ENCODE assay signal across 8 mouse cellular contexts in the genomic region with DNA sequence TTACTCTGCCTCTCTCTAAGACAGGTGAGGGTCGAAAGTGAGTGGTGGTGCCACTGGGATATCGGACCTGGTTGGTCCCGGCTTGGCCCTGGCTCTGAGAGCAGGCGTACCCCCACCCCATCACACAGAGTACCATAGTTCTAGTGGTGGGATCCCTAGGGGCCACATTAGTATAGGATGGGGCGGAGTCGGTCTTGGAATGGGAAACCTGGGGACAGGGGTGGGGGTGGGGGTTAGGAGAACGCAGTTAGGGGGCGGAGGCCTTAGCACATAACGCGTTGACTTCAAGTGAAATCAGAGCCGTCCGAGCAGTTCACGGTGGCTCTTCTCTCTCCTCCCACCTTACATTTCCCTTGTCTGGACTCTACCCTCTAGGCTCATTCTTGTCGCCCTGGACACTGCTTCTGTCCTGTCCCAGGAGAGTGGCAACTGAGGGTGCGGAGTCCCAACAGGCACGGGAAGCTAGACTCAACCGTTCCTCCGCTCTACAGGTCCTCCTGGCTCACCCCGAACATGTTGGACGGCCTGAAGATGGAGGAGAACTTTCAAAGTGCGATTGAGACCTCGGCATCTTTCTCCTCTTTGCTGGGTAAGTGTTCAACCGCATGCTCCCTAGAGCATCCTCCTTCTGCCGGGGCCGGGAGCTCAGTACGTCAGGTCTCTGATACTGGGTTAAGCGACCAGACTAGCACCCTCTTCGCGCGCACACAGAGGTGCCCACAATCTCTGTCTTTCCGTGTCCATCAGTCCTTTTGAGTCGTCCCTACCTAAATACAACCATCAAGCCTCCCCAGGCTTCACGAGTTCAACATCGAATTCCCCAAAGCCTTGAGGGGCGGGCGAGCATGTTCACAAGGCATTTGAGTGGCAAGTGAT. TPM values are rescaled to one million over a fixed set of nuclear protein-coding genes. Genes with fewer than 3 reads are reported as not detected.
DNase-seq lines count a peak whose midpoint lies in the region; ATAC-seq and TF ChIP-seq lines count a peak whose summit lies in the region.

No protein-coding gene starts in this region.

- H3K36me3 ChIP-seq in lung, embryonic 14.5 days (ENCODE audit: insufficient read depth): no peaks in the 10 kb centered on the region
- H3K36me3 ChIP-seq in forebrain, embryonic 14.5 days (ENCODE audit: control insufficient read depth, insufficient read depth, low read length): no peaks in the 10 kb centered on the region
- no peaks in the 10 kb centered on the region for H3K36me3 ChIP-seq in limb, embryonic 15.5 days
- no peaks in the 10 kb centered on the region for H3K36me3 ChIP-seq in stomach, postnatal 0 days (ENCODE audit: control insufficient read depth, insufficient read depth, low read length)

- peak; percentile 5 for DNase-seq in lung, embryonic 14.5 days
- DNase-seq in lung, postnatal 4 days: no peak
- no peak for DNase-seq in forebrain, embryonic 14.5 days (ENCODE audit: low spot score)
- no peak for DNase-seq in stomach, postnatal 0 days (ENCODE audit: low spot score)
- no peak for DNase-seq in right cerebral cortex, postnatal 36 days (ENCODE audit: low spot score in 2 of 2)
- DNase-seq in spleen, adult 18-20 months: no peak
- no peak for DNase-seq in thymus, postnatal 0 days (ENCODE audit: low spot score)

- H3K4me3 ChIP-seq in lung, embryonic 14.5 days (ENCODE audit: low read depth, low read length): peak overlapping the region; percentile 46
- H3K4me3 ChIP-seq in forebrain, embryonic 14.5 days (ENCODE audit: low read depth, low read length): peak overlapping the region; percentile 39
- peak overlapping the region; percentile 53 for H3K4me3 ChIP-seq in limb, embryonic 15.5 days
- H3K4me3 ChIP-seq in stomach, postnatal 0 days (ENCODE audit: low read depth, low read length): peak overlapping the region; percentile 50

- under 1% methylated on average over 36 of the region's 36 CpGs for WGBS in lung, embryonic 14.5 days
- under 1% methylated on average over 36 of the region's 36 CpGs for WGBS in forebrain, embryonic 14.5 days
- 4% methylated on average over 36 of the region's 36 CpGs for WGBS in limb, embryonic 15.5 days
- WGBS in stomach, postnatal 0 days: 3% methylated on average over 36 of the region's 36 CpGs

- TF ChIP-seq CTCF in lung, embryonic 14.5 days (IDR thresholded peaks at IDR 0.05; ENCODE audit: low read depth): no peak
- no peak for TF ChIP-seq CTCF in stomach, postnatal 0 days (IDR thresholded peaks at IDR 0.05; ENCODE audit: low read depth)

- H3K27me3 ChIP-seq in lung, embryonic 14.5 days (ENCODE audit: insufficient read depth, low read length): peaks cover 86% of the 10 kb centered on the region
- peaks cover 70% of the 10 kb centered on the region for H3K27me3 ChIP-seq in forebrain, embryonic 14.5 days (replicated peaks; ENCODE audit: control insufficient read depth, insufficient read depth, low read length)
- H3K27me3 ChIP-seq in limb, embryonic 15.5 days: peaks cover 84% of the 10 kb centered on the region
- peaks cover 22% of the 10 kb centered on the region for H3K27me3 ChIP-seq in stomach, postnatal 0 days (ENCODE audit: control insufficient read depth, insufficient read depth, low read length)

- no peak overlapping the region for H3K27ac ChIP-seq in lung, embryonic 14.5 days (ENCODE audit: low read depth)
- peak overlapping the region; percentile 60; the same call in 1 of the 2 replicates for H3K27ac ChIP-seq in forebrain, embryonic 14.5 days (ENCODE audit: low read depth, low read length)
- H3K27ac ChIP-seq in limb, embryonic 15.5 days: no peak overlapping the region
- H3K27ac ChIP-seq in stomach, postnatal 0 days (replicated peaks): no peak overlapping the region

- no peak for TF ChIP-seq EP300 in stomach, postnatal 0 days (optimal IDR thresholded peaks at IDR 0.05)

- H3K9me3 ChIP-seq in lung, embryonic 14.5 days (ENCODE audit: low read depth, low read length): no peaks in the 10 kb centered on the region
- peaks cover 4% of the 10 kb centered on the region; the same call in 1 of the 2 replicates for H3K9me3 ChIP-seq in forebrain, embryonic 14.5 days (replicated peaks; ENCODE audit: control insufficient read depth, low read length)
- H3K9me3 ChIP-seq in limb, embryonic 15.5 days: no peaks in the 10 kb centered on the region
- H3K9me3 ChIP-seq in stomach, postnatal 0 days (ENCODE audit: control insufficient read depth, low read length): peaks cover 3% of the 10 kb centered on the region; the same call in 1 of the 2 replicates

- ATAC-seq in lung, embryonic 14.5 days (ENCODE audit: insufficient read depth): peak; percentile 61
- ATAC-seq in forebrain, embryonic 14.5 days: peak; percentile 49
- ATAC-seq in limb, embryonic 15.5 days (ENCODE audit: insufficient number of reproducible peaks, low FRiP score, low TSS enrichment, low read depth): 0 out of 2 replicates have a peak, but pooled peaks have one; percentile 25
- no peak for ATAC-seq in stomach, postnatal 0 days (ENCODE audit: low FRiP score, low TSS enrichment)

- peak overlapping the region; percentile 75 for H3K4me2 ChIP-seq in lung, embryonic 14.5 days
- H3K4me2 ChIP-seq in forebrain, embryonic 14.5 days (ENCODE audit: low read length): peak overlapping the region; percentile 70
- peak overlapping the region; percentile 97 for H3K4me2 ChIP-seq in limb, embryonic 15.5 days
- peak overlapping the region; percentile 84 for H3K4me2 ChIP-seq in stomach, postnatal 0 days (replicated peaks; ENCODE audit: low read depth)

- 0 out of 2 replicates have a peak, but pooled peaks cover 4% of the 10 kb centered on the region for H3K4me1 ChIP-seq in lung, embryonic 14.5 days (ENCODE audit: insufficient read depth)
- H3K4me1 ChIP-seq in forebrain, embryonic 14.5 days (ENCODE audit: control insufficient read depth, insufficient read depth, low read length): peaks cover 13% of the 10 kb centered on the region
- H3K4me1 ChIP-seq in limb, embryonic 15.5 days: peaks cover 32% of the 10 kb centered on the region
- H3K4me1 ChIP-seq in stomach, postnatal 0 days (replicated peaks; ENCODE audit: control insufficient read depth, insufficient read depth): no peaks in the 10 kb centered on the region; the same call in 1 of the 2 replicates

- 0 out of 2 replicates have a peak overlapping the region, but pooled peaks have one; percentile 34 for H3K9ac ChIP-seq in lung, embryonic 14.5 days
- no peak overlapping the region; the same call in 1 of the 2 replicates for H3K9ac ChIP-seq in forebrain, embryonic 14.5 days (ENCODE audit: low read length)
- 0 out of 2 replicates have a peak overlapping the region, but pooled peaks have one; percentile 26 for H3K9ac ChIP-seq in limb, embryonic 15.5 days
- H3K9ac ChIP-seq in stomach, postnatal 0 days (ENCODE audit: low read length): no peak overlapping the region

RNA-seq across cellular contexts. Expression of a gene that starts 0.5 kb away (rescaled TPM):
- polyA plus RNA-seq in lung, embryonic 14.5 days (2014; fragmentation: Nextera tagmentation; extraction: Ambion mirVana): not detected in 2 replicates
- polyA plus RNA-seq in forebrain, embryonic 14.5 days (2014; fragmentation: Nextera tagmentation; extraction: Ambion mirVana): 2.3 and 2.8 TPM in 2 replicates
- polyA plus RNA-seq in limb, embryonic 15.5 days (2015; fragmentation: Nextera tagmentation; extraction: Ambion mirVana): 0.56 and 0.61 TPM in 2 replicates
- 0.02 TPM in 1 of 2 replicates, not detected in the other for polyA plus RNA-seq in stomach, postnatal 0 days (2015; fragmentation: Nextera tagmentation; extraction: Ambion mirVana)
- polyA plus RNA-seq in thymus, postnatal 0 days (2015; fragmentation: Nextera tagmentation; extraction: Ambion mirVana): 0.08 and 0.10 TPM in 2 replicates

Comparison
In these comparisons a context has a peak if more than half of its experiments do, and no peak if none do; other contexts are left out.
1. H3K9ac ChIP-seq: peak in lung, embryonic 14.5 days (single experiment) and limb, embryonic 15.5 days (single experiment); none in forebrain, embryonic 14.5 days (single experiment) and stomach, postnatal 0 days (single experiment).
2. Peak in every context shown above with its lines, with median percentiles within 50 percentile points of each other: H3K4me2 ChIP-seq and H3K4me3 ChIP-seq.